Mouse (Mus musculus): ENCODE data around the gene Stat2.
"Not testable (repeated sequence)": the region's sequence is repeated elsewhere in the genome, so short reads cannot be mapped to it uniquely, and the experiment has no call there.

The Stat2 gene

GRCm38 (mm10) chr10:128302357-128302756 lies 32.0 kb downstream of the Stat2 start:
- no peak for DNase-seq

GRCm38 (mm10) chr10:128302785-128303125 lies 32.4 kb downstream of the Stat2 start:
- no peak for DNase-seq

- peak; percentile 100 for DNase-seq
These were observed 33.0 kb downstream of the Stat2 start, which contains the start of gene Pan2 for GRCm38 (mm10) chr10:128303126-128304021. Pan2 (plus strand) TSS chr10:128303335.

GRCm38 (mm10) chr10:128309654-128310053 lies 39.3 kb downstream of the Stat2 start:
- no peak for DNase-seq

GRCm38 (mm10) chr10:128310177-128310576 lies 39.8 kb downstream of the Stat2 start:
- peak; percentile 79 for DNase-seq

- DNase-seq: no peak
These were observed 40.5 kb downstream of the Stat2 start for GRCm38 (mm10) chr10:128310902-128311301.

GRCm38 (mm10) chr10:128315578-128315977 lies 45.2 kb downstream of the Stat2 start:
- no peak for DNase-seq

GRCm38 (mm10) chr10:128321641-128322040 lies 51.3 kb downstream of the Stat2 start:
- no peak for DNase-seq

GRCm38 (mm10) chr10:128322141-128323108 lies 52.1 kb downstream of the Stat2 start, which contains the start of gene Cnpy2:
Cnpy2 (plus strand) TSS chr10:128322459.
- DNase-seq: peak; percentile 90

GRCm38 (mm10) chr10:128323516-128323915 lies 53.2 kb downstream of the Stat2 start:
- DNase-seq: no peak

- DNase-seq: no peak
These were observed 56.5 kb downstream of the Stat2 start for GRCm38 (mm10) chr10:128326825-128327224.

GRCm38 (mm10) chr10:128327610-128328009 lies 57.3 kb downstream of the Stat2 start:
- no peak for DNase-seq

- not testable (repeated sequence) for DNase-seq
These were observed 62.2 kb downstream of the Stat2 start for GRCm38 (mm10) chr10:128332358-128333249.

- peak; percentile 85 for DNase-seq
These were observed 65.2 kb downstream of the Stat2 start for GRCm38 (mm10) chr10:128335582-128335981.

GRCm38 (mm10) chr10:128336195-128336594 lies 65.8 kb downstream of the Stat2 start:
- DNase-seq: no peak

GRCm38 (mm10) chr10:128336597-128336996 lies 66.2 kb downstream of the Stat2 start:
- no peak for DNase-seq

- DNase-seq: peak; percentile 98
These were observed 67.2 kb downstream of the Stat2 start, which contains the start of gene Cs for GRCm38 (mm10) chr10:128337306-128338181. Cs (plus strand) TSS chr10:128337734.

GRCm38 (mm10) chr10:128338415-128338814 lies 68.1 kb downstream of the Stat2 start:
- no peak for DNase-seq

- no peak for DNase-seq
These were observed 68.6 kb downstream of the Stat2 start for GRCm38 (mm10) chr10:128338948-128339347.

GRCm38 (mm10) chr10:128340257-128340656 lies 69.9 kb downstream of the Stat2 start:
- no peak for DNase-seq
